Mouse (Mus musculus) layer of hippocampus, adult 8-10 months (tissue): ENCODE measurements at regions not wholly inside any gene's neighbourhood (a gene's known extent, or its start where the extent isn't known, plus 50 kb on each side); places are given as distances from the start of the nearest gene placed in this dataset.

Experiments
- DNase-seq, 2 experiments: peaks; one replicate each; pipeline ENCODE4 v3.0.0; 2022; ENCODE audit warnings: low spot score in 2 of 2

DNA sequence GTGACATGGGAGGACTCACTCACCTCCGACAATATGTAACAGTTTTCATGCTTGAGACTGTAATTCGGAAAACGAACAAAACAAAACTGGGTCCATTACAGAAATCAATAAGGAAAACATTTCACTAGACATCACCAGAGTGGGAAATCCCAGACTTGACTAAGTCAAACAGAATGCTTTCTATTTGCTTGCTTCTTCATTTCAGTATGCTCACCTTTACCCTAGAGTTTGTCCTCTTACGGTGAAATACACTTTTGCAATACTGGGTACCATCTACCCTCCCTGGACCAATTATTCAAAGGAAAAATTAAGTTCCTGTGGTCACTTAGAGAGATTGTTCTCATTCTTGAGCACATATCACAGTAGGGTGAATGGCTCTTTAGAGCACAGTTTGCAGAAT, 613.4 kb upstream of the 4930412O13Rik start:
- DNase-seq = no peak

- no peak for DNase-seq
Observed at GRCm38 (mm10) chr2:9283441-9283840, 597.6 kb upstream of the 4930412O13Rik start.

DNA sequence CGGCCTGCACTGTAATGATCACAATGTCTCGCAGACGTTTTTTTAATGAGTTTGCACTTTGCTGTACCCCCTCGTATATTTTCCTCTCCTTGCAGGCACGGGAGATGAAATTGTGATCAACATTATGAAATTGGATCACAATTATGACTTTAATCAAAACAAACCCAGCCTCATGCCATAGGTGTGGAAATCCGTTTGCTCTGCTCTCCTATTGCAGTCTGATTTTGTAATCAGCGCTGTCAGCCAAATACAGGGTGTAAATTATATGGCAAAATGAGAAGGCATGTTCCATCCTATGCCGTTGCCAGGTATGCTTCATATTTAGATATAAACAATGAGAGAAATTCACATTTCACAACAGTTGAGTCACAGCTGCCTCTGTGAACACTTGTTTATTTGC, 595.3 kb upstream of the 4930412O13Rik start:
- no peak for DNase-seq

- DNase-seq = no peak
Observed at GRCm38 (mm10) chr2:9287077-9287476, 594.0 kb upstream of the 4930412O13Rik start.

GRCm38 (mm10) chr2:9287623-9288022, 593.4 kb upstream of the 4930412O13Rik start:
- no peak for DNase-seq

GRCm38 (mm10) chr2:9331630-9332352, 549.3 kb upstream of the 4930412O13Rik start:
- DNase-seq = peak in 1 of 2 experiments; percentile 5

DNA sequence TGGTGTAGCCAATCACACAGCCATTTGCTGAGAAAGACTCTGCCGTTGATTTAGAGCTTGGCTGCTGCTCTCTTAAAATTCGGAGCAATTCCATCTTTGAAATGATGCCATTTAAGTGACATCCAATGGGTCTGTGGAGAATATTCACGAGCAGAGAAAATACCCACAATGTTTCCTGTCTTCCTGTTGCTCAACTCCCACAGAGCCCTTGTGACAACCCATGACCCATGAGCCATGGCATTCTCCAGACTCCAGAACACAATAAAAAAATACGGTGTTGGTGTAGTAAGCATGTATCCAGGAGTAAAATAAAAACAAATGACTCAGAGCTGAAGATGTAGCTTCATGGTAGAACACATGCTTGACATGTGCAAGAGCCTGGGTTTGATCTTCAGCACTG, 532.1 kb upstream of the 4930412O13Rik start:
- DNase-seq = no peak

GRCm38 (mm10) chr2:9349994-9350393, 531.1 kb upstream of the 4930412O13Rik start:
- DNase-seq = no peak

- DNase-seq = no peak
Observed at GRCm38 (mm10) chr2:9352190-9352589, 528.9 kb upstream of the 4930412O13Rik start.

- no peak for DNase-seq
Observed at GRCm38 (mm10) chr2:9360020-9360419, 521.0 kb upstream of the 4930412O13Rik start.

DNA sequence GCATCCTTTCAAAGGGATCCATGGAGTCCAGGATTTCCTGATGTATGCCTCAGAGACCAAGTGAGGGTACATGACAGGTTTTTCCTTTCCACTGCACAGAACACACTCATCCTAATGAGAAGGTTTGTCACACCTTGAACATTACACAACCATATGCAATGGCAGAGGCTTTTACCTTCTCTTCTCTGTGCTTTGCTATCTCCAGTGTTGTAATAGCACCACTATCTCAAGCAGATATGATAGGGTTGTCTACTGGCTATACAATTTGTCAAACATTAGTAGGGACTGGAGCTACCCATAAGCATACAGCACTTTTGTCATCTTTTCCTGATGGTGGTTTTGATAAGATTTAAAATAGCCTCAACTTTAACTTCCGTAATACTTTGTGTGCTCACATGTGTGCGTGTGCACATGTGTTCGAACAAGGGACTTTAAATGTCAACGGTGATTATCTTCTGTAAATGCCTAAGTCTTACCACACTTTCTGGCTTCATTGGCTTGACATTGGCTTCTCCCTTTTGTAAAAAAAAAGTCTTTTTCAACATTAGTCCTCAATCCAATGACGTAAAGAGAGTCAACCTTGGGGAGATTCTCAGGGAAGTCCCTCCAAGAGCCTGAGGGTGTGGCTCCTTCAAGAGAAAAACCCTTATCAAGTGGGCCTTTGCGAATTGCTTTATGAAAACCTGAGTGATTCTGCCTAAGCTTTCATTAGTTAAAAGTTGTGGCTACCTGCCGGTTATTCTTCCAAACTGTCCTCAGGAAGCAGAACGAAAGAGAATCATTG, 513.1 kb upstream of the 4930412O13Rik start:
- DNase-seq = no peak

DNA sequence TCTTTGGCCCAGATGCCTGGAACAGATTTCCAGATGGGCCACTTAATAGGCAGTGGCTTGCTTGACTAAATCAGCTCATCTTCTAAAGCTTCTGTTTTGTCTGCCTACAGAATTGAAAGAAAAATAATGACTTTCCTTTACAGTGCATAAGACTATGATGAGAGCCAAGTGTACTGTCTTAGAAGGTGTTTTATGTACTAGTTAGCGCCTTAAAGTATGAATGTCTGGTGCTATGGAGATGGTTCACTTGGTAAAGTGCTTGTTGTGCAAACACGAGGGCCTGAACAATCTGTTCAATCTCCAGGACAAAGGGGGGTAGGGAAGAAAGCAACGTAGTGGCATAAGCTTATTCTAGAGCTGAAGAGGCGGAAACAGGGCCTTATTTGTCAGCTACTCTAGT, 511.5 kb upstream of the 4930412O13Rik start:
- DNase-seq = no peak

GRCm38 (mm10) chr2:9386566-9386965, 494.5 kb upstream of the 4930412O13Rik start:
- DNase-seq = no peak

DNA sequence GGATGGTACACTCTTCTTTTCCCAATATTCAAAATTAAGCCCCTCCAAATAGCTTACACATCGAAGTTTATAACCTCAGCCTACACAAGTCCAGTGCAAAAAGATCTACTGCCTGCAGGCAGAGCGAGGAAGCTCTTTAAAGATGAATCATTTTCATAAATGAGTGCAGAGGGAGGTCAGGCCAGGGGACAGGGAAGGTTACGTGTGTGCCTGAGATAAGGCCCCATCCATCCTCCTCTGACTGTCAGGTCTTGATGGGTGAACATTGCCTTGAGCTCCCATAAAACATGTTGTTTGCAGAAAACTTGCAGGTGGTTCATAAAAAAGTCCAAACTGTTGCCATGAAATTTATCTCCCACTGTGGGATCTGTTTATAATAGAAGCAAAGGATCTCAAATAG, 493.0 kb upstream of the 4930412O13Rik start:
- DNase-seq = no peak

DNA sequence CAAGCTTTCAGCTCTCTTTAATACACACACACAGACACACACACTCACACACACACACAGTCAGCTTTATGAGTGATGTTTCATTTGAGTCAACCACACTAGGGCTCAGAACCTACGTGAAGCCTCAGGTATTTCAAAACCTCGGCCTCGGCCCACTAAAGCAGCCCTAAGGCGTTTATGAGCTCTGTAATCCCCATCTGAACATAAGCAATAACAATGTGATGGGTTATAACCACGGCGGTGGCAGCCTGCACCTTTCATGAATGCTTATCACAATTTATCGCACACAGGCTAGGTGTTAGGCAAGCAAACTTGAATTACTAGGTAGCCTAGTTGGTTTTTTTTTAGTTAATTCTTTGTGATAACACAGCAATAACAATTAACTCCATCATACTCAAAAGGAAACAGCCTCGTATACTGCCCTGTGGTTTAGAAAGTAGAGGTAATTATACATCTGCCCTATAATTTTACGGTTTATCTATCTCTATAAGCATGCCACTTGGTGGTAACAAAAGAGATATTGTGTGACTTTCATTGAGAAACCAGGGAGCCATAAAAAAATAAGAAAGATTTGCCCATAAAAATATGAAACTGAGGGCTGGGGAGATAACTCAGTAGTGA, 485.6 kb upstream of the 4930412O13Rik start:
- DNase-seq = no peak

- no peak for DNase-seq
Observed at GRCm38 (mm10) chr2:9401461-9401860, 479.6 kb upstream of the 4930412O13Rik start.

- DNase-seq = no peak
Observed at GRCm38 (mm10) chr2:9402281-9402680, 478.8 kb upstream of the 4930412O13Rik start.

- no peak for DNase-seq
Observed at GRCm38 (mm10) chr2:9409075-9409474, 472.0 kb upstream of the 4930412O13Rik start.

DNA sequence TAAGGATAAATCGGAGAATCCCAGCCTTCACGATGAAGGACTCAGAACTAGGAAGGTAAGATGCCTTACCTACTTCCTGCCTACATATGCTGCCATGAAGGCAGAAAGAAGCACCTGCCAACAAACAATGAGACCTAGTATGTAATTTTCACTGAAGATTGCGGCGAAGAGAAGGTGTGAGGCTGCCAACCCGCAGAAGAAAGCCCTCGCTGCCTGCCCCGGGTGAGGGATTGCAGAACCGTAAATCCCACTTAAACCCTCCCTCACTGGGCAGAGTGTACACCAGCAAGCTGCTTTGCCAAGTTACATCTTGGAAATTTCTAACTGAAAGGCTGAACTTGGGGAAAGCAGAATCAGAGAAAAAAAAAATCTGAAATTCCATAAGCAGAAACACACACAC, 458.4 kb upstream of the 4930412O13Rik start:
- no peak for DNase-seq

DNA sequence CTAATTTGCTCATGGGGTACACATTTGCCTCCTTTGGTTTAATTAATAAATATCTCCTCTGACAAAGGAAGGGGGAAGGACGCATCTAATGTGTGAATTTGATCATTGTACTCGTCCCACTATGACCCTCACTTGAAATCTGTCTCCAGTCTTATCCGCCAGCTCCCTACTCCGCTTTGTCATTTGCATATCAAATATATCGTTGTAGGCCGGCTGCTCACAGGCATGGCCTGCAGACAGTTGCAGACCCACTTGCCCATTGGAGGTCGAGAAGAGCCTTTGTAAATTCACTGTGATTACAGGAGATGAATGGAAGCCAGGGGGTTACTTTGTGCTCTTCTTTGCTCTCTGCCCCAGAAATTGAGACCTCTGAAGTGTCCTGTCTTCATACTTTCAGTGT, 457.5 kb upstream of the 4930412O13Rik start:
- no peak for DNase-seq

GRCm38 (mm10) chr2:9433110-9433940, 447.7 kb upstream of the 4930412O13Rik start:
- peak; percentile 7 to 18 for DNase-seq
